Mouse (Mus musculus) layer of hippocampus, postnatal 14 days (tissue): ENCODE measurements at regions not wholly inside any gene's neighbourhood (a gene's known extent, or its start where the extent isn't known, plus 50 kb on each side); places are given as distances from the start of the nearest gene placed in this dataset.

Experiments
- DNase-seq, 2 experiments: peaks; one replicate each; pipeline ENCODE4 v3.0.0; 2021 to 2022; ENCODE audit warnings: low spot score in 2 of 2, mixed read lengths in 1 of 2

DNA sequence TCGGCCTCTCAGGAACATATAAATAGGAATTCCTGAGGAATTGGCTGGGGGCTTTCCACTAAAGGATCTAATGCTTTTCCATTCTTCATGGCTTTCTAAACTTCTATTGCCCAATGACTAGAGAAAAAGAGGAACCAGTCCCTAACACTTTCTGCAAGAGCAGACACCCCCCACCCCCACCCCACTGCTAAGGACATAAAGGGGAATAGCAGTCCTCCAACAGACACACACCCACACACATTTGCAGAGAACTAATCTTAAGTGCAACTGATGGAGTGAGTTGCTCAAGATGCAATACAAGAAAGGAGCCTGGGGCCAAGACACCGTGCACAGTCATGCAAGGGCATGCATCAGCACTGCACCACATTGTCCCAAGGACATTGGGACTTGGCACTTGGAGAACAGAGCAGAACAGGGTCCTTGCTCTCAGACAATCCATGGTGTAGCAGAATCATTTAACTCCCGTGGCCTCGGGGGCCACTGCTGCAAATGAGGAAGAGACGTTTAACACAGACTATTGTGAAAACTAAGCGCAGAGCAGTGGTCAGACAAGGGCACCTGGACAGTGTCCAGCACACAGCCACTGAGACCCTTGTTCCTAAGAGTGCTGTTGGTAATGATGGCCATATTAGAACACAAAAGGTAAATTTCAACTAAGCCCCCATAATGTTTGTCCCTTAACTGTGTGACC lies 161.1 kb downstream of the Xpnpep1 start:
- no peak for DNase-seq

DNA sequence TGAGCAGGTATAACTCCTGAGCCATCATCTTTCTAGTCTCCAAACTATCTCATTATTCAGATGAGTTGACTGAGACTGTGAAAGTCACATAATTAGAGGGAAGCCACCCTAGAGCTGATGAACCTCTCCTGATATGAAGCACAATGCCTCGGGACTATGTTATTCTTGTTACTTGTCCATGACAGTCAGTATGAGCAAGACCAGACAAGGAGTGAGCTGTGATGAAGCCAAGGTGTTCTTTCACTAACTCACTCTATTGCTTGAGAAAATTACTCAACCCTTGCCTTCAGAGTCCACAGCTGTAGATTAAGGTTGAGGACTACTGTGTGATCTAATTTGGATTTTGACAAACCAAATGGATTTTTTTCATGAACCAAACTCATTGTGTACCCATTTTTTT lies 173.4 kb downstream of the Xpnpep1 start:
- DNase-seq: no peak

DNA sequence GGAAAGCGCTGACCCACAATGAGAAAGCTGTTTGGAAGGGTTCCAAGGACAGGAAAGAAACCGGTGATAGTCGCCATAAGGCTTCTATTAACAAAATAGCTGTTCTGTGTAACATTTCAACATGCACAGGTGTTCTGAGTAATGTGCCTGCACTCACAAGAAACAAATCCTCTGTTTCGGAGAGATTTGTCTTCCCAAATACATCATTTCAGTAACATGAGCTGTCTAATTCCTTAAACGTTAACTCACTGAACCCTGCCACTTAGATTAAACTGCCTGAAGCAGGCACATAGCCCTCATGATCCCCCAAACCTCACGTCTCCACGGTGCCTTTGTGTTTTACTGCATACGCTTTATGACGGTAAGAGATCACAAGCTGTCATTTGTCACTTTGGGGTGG lies 178.4 kb downstream of the Xpnpep1 start:
- DNase-seq: no peak

DNA sequence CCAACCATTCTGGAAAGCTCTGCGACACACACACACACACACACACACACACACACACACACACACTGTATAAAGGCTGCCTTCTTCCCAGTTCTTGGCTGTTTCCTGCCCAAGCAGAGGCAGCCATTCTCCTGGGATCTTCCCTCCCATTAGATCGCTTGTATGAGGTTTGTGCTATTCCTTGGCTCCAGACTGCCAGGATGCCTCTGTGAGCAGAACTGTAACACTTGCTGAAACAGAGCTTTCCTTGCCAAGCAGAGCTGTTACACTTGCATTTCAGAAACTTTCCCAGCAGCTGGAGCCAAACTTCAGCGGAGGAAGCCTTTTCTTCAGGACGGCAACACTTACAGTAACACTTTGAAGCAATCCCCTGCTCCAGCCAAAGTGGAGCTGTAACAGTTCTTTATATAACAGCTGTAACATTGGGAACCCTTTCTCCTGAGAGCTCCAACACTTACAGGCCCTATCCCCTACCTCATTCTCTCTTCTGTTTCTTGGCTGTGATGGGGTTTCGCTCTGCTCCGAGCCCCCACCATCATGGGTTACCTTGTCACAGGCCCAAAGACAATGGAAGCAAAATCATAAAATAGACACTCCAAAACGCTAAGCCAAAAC lies 185.8 kb downstream of the Xpnpep1 start:
- peak; percentile 5 to 19 for DNase-seq

DNA sequence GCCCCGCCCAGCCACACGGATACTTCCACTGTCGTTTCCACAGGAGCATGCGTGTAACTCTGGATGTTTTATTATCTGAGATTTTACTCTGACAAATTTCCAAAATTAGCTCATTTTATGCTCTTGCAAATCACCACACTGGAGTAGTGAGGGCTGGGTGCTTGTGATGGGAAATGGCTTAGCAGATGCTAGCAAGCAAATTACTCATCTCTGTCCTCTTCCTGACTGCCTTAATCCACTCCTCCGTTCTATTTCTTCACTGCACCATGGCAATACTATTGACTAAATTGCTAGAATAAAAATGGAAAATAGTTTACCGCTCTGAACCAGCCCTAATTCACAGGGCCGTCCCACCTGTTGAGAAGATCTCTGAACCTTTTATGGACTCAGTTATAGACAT lies 223.8 kb downstream of the Xpnpep1 start:
- peak; percentile 1 to 12 for DNase-seq

DNA sequence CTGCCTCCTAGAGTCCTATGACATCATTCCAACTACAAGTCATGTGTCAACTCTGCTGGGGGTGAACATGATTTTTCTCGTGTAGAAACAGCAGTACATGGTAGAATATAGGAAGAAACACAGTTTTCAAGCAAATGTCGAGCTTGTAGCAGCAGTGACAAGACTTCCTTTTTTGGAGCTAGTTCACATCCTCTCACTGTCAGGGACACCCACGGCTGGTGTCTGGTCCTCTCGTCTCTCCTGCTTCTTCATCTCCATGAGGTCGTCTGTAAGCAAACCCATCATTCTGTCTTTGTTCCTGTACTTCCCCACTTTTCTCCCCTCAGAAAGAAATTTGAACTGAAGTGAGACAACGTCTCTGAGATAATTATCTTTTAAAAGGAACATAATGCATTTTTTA lies 228.0 kb downstream of the Xpnpep1 start:
- no peak for DNase-seq

DNA sequence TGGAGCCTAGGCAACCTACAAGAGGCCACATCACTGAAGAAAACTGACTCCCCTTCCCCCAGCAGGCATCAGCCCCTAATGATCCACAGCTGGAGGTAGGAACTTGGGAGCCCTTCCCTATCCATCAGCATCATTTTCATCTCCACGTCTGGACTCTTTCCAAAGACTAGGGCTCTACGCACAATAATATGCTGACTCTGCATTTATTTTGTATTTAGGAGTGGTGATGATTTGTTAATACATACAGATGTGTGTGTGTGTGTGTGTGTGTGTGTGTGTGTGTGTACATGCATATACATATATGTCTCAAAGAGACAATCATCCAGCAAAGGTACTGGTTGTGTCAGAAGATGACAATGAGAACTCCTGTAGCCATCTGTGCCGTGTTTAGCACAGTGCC lies 251.2 kb downstream of the Xpnpep1 start:
- no peak for DNase-seq

DNA sequence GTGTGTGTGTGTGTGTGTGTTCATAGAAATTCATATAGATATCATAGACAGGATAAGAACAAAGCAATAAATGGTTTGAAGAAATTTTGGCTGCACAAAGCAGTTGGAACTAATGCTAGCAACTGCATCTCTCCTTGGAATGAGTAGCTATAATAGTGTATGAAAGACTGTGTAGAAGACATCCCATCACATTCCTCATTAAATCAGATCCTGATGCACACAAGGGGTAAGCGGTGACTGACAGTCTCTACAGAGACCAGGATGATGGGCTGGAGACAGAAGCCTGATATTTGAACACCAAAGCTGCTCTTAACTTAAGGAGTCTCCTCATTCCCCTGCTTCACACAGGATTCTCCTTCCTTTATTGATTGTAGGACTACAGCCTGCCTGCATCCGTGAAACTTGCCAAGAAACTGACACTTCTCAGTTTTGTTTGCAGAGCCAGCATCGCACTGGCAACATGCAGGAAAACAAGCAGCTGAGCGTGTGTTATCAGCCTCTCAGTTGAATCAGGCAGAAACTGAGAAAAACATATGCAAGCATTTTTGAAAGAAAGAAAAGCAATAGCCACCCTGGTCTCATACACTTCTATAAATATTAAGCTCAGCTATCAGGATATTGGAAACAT lies 271.1 kb downstream of the Xpnpep1 start:
- DNase-seq: peak in 1 of 2 experiments; percentile 17

DNA sequence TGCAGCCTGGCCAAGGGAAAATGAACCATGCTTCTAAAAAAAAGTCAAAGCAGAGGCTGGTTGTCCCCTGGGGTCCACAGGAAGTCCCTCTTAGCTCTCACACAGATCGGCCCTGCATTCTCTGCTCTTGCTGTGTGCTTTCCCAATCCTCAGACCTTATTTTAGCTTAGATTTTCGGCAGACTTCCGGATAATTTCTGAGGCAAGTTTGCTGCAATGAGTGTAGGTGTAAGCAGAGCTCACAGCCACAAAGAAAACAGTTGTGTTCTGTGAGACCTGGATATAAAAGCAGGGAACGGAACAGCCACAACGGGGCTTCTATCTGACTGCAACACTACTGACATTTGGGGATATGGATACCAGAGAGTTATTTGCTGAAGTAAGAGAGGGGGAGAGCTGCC lies 271.9 kb downstream of the Xpnpep1 start:
- DNase-seq: no peak

DNA sequence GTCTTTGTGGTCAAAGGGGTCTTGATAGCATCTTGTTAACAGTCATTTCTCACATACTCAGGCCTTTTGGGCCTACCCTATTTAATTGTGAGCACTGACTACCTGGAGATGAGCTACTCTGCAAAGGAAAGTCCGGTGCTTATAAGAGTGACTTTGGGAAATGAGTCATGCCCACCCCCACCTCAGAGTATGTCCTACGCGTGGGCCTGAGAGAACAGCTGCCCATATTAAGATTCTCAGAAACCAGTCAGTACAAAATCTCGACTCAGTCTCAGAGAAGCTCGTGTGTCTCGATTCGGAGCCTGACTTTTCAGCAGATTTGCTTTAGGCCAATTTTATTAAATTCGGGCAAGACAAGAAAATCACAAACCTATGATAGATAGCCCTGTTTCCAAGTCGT lies 301.1 kb downstream of the Xpnpep1 start:
- no peak for DNase-seq

DNA sequence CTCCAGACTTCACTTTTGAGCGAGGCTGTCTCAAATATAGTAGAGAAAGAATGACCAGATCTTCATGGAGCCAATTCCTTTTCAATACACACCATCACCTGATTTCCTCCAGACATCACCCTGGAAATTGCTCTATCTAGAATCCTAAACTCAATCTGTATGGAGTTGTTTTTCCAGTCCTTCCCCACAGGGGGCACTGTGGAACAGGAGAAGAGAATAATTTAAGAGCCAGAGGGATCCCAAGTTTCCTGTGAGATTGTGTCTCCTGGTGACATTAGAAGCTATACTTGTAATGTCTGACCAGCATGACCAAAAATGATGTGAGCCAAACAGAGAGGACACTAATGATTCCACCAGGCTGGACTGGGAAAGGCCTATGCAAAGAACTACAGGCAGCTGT lies 318.2 kb downstream of the Xpnpep1 start:
- peak in 1 of 2 experiments; percentile 6 for DNase-seq

DNA sequence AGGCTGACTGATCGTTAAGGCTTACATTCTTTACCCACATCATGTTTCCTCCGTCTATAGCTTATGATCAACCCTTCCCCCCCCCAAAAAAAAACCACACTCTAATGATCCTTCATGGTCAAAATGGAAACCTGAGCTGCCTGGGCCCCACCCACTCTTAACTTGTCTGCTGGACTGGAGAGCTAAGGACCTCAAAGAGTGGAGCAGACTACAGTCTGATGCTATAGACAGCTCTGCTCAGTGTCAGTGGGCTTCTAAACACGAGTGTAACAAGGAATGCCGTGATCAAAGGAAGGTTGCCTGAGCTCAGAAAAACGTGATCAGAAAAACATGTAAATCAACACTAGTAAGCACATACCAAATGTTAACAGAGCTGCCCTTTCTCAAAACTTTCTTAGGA lies 324.7 kb downstream of the Xpnpep1 start:
- no peak for DNase-seq

DNA sequence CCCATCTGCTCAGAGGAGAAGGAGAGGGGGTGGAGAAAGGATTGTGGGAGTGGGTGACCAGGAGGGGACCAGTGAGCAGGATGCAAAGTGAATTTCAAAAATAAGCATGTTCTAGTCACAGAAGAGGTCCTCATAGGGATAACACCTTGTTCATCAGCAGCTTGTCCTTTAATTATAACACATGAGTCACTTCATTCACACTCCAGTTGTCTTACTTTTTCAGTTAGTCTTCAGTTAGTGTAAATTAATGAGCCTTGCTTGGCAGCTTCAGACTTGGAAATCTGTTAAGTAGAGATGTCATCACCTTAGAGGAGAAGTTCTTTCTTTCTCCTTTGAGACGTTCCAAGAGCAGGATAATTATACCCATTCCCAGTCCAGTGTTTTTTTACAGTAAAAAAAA lies 332.3 kb downstream of the Xpnpep1 start:
- no peak for DNase-seq

DNA sequence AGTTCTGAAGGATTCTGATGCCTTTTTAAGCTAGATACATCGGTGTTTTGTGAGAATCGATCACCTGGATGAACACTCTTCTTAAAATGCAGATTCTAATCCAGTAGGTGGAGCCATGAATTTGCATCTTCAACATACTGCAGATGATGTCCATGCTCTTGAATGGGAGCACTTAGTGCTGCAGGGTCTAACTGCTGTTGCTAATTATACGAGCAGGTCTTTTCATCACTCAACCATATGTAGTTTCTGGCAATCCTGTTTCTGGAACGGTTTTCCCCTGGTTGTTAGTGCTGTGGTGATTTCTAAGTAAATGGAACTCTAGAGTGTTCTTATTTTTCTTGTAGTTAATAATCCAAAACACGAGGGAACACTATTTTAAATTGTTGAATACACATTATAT lies 379.0 kb downstream of the Xpnpep1 start:
- DNase-seq: no peak

DNA sequence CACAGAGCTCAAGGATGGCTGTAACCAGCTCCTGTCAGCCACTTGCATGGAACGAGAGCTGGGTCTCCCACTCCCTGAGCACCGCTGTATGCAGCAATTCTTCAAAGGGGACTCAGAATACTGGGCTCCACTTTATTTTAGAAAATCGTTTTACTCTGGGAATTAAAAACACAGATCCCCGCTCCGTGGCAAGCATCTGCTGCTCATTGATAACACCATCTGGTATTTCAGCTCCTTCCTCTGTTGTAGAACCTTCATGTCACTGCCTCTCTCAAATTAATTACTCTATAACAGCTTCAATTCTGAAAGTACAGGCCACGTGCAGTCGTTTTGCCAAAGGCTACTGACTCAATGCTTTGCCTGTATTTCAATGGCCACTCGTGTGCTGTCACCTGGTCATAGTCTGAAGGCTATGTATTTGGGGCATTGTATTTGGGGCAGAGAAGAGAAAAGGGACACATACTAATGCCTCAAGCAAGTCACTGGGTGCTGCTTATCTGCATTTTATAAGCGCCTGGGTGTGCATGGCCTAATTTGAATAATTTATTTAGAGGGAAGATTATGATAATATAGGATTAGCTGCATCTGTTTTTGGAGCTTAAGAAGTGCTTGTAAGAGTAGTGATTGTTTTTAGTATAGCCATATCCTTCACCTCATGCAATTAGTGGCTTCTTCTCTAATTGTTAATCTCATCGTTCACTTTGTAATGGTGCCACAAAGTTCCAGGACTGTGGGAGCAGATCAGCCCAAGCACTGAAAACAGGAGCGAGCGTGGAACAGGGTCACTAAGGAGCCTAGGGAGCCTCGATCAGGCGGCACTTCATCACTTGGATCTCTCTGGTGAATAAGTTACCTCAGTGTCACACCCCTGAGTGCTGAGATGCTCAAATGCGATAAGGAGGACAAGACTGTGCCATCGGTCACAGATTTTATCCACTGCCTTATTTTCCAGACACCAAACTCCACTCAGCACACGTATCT lies 383.3 kb downstream of the Ins1 start:
- peak; percentile 31 to 74 for DNase-seq

DNA sequence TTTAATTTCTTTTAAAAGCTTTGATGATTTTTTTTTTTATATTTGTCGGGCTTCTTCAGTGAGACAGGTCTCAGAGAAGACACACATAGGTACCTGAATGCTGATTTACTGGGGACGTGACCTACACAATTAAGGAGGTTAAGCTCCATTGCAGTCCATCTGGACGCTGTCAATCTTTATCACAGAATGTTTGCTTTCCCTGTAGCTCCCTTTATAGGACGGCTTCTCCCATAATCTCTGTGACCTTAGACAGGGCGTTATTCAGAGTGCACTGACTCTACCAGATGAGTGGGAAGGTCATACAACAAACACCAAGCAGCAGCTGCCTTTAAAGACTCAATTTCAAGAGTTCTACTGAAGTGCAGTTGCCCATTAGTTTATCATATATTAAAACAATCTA lies 376.1 kb downstream of the Ins1 start:
- no peak for DNase-seq

DNA sequence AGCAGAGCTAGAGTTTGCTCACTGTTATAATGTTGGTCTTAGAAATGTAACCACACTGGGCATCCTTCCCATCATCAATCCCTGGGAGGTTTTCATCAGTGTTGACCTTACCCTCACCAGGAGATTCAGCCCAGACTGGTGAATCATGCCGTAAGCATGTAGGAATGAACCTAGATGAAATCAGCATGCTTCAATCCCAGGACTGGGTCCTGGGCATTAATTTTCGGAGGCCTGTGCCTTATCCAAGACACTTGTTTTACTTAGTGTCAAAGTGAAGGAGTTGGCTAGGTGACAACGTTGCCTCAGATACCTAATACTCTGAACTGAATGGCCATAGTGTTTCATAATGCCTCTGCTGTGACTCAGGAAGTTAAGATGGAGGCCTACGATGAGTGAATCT lies 368.4 kb downstream of the Ins1 start:
- no peak for DNase-seq

DNA sequence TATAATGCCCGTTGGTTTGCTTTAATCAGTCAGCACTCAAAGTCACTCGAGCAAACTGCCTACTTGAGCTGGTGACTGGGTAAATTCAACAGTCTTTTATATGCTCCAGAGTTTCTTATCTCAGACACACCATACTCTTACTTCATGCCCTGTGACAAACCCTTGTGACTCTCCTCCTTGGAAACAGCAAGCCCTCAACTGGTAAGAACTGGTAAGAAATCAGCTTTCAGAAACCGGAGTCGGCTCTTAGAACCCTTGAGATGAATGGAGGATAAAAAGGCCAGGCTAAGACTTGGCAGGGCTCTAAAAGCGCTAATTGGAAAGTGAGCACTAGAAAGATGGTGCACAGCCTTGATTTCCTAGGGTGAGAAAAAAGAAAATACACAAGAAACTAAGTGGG lies 360.2 kb downstream of the Ins1 start:
- peak in 1 of 2 experiments; percentile 68 for DNase-seq

DNA sequence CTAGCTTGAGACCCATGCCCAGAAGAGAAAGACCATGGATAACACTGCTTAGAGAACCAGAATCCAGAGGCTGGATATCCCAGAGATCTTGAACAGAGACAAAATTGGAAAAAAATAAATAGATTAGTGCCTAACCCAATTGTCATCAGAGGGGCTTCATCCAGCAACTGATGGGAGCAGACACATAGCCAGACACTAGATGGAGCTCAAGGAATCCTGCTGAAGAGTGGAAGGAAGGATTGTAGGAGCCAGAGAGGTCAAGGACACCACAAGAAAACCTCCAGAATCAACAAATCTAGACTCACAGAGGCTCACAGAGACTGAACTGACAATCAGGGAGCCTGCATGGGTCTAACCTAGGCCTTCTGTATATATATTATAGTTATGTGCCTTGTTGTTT lies 359.4 kb downstream of the Ins1 start:
- DNase-seq: peak in 1 of 2 experiments; percentile 31

DNA sequence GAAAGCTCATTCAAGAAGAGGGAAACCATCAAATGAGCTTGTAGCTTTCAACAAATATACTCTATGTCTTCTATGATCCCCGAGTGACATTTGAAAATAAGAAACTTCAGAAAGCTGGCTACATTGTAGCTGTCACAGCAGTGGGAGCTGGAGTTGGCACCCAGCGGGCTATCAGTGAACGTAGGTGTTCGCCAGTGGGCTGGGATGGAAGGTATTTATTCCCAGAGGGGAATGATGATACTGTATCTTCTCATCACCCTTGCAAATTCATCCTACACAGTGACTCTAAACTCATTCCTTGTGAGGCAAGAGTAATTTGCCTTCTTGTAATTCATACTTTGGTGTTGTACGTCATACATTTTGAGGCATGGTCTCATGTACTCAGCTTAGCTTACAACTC lies 349.3 kb downstream of the Ins1 start:
- DNase-seq: no peak

DNA sequence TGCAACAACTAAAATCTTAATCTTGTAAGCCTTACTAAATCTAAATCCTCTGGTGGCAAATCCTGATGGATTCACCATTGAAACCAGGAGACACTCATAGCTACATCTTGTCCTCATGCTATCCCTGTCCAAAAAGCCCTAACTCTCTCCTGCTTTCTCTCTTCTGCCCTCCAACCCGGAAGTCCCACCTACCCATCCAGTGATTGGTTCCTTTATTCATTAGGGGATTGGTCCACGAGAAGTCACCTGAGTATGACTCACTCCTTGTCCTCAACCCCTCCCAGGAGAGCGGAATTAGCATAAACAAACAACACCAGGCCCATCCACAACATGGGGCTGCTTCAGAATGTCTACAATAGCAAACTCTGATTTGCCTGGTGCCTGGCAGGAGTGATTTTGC lies 342.8 kb downstream of the Ins1 start:
- DNase-seq: no peak

DNA sequence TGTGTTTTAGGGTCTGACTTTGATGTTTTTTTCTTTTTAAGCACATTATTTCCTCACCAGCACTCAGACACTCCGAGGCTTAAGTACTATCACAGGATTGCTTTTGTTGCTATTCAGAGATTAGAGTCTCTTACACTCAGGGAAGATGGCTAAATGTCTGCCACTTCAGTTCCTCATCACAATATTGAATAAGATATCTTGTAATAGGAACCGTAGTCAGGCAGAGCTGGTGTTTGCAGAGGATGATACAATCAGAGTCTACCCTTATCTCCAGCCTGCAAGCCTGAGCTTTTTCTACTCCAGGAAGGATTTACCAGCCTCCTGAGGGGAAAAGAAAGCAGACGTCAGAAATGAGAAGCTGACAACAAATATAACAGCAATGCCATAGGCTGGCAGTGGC lies 336.3 kb downstream of the Ins1 start:
- DNase-seq: no peak
